Mouse (Mus musculus): Measurements from ENCODE around the gene Eda. TPM values are rescaled to one million over a fixed set of nuclear protein-coding genes. Genes with fewer than 3 reads are reported as not detected.
A peak's percentile ranks its signal among the peaks of the same experiment; 100 is the strongest.

The Eda gene
- polyA plus RNA-seq, 1 experiment from 2014 or later = 2.7 TPM

DNA sequence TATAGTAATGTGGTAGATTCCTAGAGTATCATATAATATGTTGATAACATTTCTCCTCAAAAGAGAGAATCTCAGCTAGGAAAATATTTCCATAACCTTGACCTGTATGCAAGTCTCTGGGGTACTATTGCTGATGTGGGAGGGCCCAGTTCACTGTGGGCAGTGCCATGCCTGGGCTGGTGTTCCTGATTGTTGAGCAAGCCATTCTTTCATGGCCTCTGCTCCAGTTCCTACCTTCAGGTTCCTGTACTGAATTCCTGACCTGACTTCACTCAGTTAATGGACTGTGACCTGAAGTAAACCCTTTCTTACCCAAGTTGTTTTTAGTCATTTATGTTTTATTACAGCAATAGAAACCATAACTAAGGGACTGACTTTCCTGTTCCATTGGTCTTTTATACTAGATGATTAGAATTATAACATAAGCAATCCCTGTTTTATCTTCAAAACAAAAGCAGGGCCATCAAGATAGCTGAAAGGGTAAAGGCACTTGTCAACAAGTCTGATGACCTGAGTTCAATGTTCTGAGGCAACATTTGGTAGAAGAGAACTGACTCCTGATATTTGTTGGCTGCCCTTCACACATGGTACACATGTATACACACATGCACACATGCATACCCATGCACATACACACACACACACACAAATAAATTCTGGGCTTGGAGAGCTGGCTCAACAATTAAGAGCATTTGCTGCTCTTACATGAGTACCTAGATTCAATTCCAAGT is 338.9 kb downstream of the Eda start:
- Histone ChIP-seq H3K9ac (no peak overlapping the region), H3K9me3 (no peaks in the 10 kb centered on the region), H3K4me2 (no peak overlapping the region), H3K27ac (replicated peaks) (no peak overlapping the region), H3K4me1 (replicated peaks) (no peaks in the 10 kb centered on the region), H3K4me3 (no peak overlapping the region), H3K36me3 (no peaks in the 10 kb centered on the region), H3K27me3 (no peaks in the 10 kb centered on the region)
- ATAC-seq (ENCODE audit: low FRiP score, low read depth) = no peak

DNA sequence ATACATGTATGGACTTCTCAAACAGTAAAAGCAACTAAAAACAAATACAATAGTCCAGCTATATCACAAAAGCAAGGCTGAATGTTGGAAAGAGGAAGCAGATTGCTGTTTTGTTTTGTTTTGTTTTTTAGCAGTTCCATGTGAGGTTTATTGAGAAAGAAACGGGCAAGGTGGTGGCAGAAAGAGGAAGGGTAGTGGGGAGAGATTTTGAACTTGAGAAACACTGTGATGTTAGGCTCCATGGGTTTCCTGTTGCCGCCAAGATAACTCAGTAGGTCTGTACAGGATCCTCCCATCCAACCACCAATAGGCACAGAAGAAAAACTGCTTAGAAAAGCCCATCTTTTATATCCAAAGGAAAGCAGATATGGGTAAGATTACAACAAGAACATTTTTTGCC is 365.3 kb downstream of the Eda start:
- Histone ChIP-seq H3K4me3 (no peak overlapping the region), H3K27ac (replicated peaks) (no peak overlapping the region), H3K27me3 (peaks cover 3% of the 10 kb centered on the region; the same call in 1 of the 2 replicates), H3K9ac (no peak overlapping the region), H3K36me3 (no peaks in the 10 kb centered on the region), H3K4me2 (no peak overlapping the region), H3K9me3 (no peaks in the 10 kb centered on the region), H3K4me1 (replicated peaks) (no peaks in the 10 kb centered on the region)
- 74% methylated on average over 2 of the region's 2 CpGs for WGBS
- no peak for ATAC-seq (ENCODE audit: low FRiP score, low read depth)

DNA sequence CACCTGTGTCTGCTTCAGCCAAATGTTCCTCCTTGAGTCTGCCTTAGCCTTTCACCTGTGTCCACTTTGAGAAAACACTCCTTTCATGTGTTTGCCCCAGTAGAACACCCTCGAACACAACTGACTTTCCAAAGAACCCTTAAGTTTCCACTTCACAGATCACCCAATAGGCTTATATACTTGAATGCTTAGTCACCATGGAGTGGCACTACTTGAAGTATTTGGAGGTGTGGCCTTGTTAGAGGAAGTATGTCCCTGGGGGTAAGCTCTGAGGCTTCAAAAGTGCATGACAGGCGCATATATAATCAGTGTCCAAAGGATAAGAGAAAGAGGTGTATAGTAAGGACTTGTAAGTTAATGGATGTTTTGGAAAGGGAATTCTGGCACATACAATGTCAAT is 369.0 kb downstream of the Eda start:
- Histone ChIP-seq H3K36me3 (no peaks in the 10 kb centered on the region), H3K4me1 (replicated peaks) (no peaks in the 10 kb centered on the region), H3K9me3 (no peaks in the 10 kb centered on the region), H3K4me2 (no peak overlapping the region), H3K9ac (no peak overlapping the region), H3K27ac (replicated peaks) (no peak overlapping the region), H3K4me3 (no peak overlapping the region), H3K27me3 (peaks cover 3% of the 10 kb centered on the region; the same call in 1 of the 2 replicates)
- WGBS = 90% methylated on average over 2 of the region's 2 CpGs
- no peak for ATAC-seq (ENCODE audit: low FRiP score, low read depth)

DNA sequence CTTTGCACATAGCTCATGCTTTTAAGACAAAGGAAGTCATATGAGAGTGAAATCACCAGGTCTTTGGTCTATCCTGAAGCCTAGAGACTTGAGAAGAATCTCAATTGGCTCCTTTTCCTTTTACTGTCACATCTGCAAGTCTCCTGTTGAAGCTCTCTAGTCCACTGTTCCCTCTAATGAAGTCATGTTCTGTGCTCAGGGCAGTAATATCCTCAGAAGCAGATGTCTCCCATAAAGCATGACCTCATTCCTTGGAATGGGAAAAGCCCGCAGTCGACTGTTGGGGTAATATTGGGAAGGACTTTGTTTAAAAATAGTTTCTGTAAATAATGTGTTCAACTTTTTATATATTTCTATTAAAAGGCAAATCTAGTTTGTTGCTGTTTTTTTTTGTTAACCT is 381.6 kb downstream of the Eda start:
- no peak for ATAC-seq (ENCODE audit: low FRiP score, low read depth)
- H3K9ac ChIP-seq = no peak overlapping the region
- H3K4me2 ChIP-seq = no peak overlapping the region
- H3K36me3 ChIP-seq = no peaks in the 10 kb centered on the region
- 0 out of 2 replicates have a peak, but pooled peaks cover 4% of the 10 kb centered on the region for H3K27me3 ChIP-seq
- H3K27ac ChIP-seq (replicated peaks) = no peak overlapping the region
- H3K4me3 ChIP-seq = no peak overlapping the region
- H3K4me1 ChIP-seq (replicated peaks) = no peaks in the 10 kb centered on the region
- H3K9me3 ChIP-seq = no peaks in the 10 kb centered on the region
- WGBS = 86% methylated on average over 2 of the region's 2 CpGs

DNA sequence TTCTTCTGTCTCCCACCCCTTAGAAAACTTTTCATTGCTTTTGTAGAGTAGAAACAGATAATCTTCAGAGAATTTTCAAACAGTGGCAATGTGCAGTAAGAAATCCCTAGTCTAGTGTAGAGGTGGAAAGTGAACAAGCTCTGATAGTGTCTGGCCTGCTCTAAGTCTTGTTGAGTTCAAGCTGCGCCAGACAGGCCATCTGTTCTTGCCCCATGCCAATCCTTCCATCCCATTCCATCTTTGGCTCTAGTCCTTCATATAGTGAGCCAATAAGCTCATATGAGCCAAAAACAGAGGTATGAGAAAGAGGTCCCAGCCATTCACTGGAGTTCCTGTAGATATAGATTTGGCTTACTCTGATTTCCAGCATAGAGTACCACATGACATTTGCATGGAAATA is 414.5 kb downstream of the Eda start:
- H3K36me3 ChIP-seq = no peaks in the 10 kb centered on the region
- no peak overlapping the region for H3K4me2 ChIP-seq
- no peak overlapping the region for H3K9ac ChIP-seq
- no peaks in the 10 kb centered on the region for H3K27me3 ChIP-seq
- no peaks in the 10 kb centered on the region for H3K9me3 ChIP-seq
- no peak overlapping the region for H3K4me3 ChIP-seq
- 86% methylated on average over 1 of the region's 1 CpGs for WGBS
- no peak for ATAC-seq (ENCODE audit: low FRiP score, low read depth)
- no peak overlapping the region for H3K27ac ChIP-seq (replicated peaks)
- no peaks in the 10 kb centered on the region for H3K4me1 ChIP-seq (replicated peaks)

DNA sequence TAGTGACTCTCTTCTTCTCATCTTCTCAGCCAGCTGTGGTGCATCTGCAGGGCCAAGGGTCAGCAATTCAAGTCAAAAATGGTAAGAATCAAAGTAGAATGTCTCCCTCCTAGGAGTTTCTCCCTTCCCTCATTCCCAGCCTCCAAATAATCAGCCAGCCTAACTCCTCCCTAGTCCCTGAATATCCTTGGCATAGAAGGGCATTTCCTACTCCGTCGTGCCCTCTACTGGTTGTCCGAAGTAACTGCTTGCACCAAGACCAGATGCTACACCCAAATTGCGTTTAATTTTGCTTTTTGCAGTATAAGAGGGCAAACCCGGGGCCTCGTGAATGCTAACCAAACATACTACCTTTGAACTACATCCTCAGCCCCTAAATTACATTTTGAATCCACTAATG is 416.9 kb downstream of the Eda start:
- no peak overlapping the region for H3K4me3 ChIP-seq
- 34% methylated on average over 6 of the region's 6 CpGs for WGBS
- no peak overlapping the region for H3K9ac ChIP-seq
- H3K4me1 ChIP-seq (replicated peaks) = no peaks in the 10 kb centered on the region
- H3K27me3 ChIP-seq = no peaks in the 10 kb centered on the region
- no peaks in the 10 kb centered on the region for H3K9me3 ChIP-seq
- no peak overlapping the region for H3K4me2 ChIP-seq
- no peak for ATAC-seq (ENCODE audit: low FRiP score, low read depth)
- H3K27ac ChIP-seq (replicated peaks) = no peak overlapping the region
- no peaks in the 10 kb centered on the region for H3K36me3 ChIP-seq

DNA sequence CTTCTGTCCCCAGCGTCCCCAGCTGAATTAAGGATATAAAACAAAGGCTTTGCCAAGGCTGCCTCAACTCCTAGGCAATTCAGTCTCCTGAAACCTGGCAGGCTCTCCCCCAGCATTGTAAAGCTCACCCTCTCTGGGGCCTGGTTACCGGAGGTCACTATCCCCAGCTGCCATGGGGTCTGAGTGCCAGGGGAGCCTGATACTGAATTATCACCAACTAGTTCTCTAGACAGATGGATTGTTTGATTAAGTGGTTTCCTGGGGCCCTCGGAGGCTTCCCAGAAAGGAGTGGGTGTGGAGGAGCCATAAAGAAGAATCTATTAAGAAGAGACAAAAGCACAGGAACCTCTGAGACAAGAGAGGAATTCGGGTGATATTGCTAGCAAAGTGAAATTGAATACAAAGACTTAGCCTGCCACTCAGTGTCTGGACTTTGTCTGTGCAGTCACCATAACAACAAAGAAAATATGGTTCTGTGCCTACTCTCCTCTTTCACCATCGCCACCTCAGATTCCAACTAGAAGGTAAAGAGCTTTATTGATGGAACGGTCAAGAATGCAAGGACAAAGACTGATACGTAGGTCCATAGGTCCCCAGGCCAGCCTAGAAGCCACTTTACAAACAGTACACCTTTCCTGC is 418.9 kb downstream of the Eda start:
- no peak overlapping the region for H3K4me3 ChIP-seq
- no peak overlapping the region for H3K4me2 ChIP-seq
- H3K36me3 ChIP-seq = no peaks in the 10 kb centered on the region
- no peaks in the 10 kb centered on the region for H3K9me3 ChIP-seq
- H3K4me1 ChIP-seq (replicated peaks) = no peaks in the 10 kb centered on the region
- WGBS = 52% methylated on average over 7 of the region's 7 CpGs
- H3K27me3 ChIP-seq = no peaks in the 10 kb centered on the region
- H3K27ac ChIP-seq (replicated peaks) = no peak overlapping the region
- peak; percentile 54; the same call in 1 of the 2 replicates for ATAC-seq (ENCODE audit: low FRiP score, low read depth)
- H3K9ac ChIP-seq = no peak overlapping the region

DNA sequence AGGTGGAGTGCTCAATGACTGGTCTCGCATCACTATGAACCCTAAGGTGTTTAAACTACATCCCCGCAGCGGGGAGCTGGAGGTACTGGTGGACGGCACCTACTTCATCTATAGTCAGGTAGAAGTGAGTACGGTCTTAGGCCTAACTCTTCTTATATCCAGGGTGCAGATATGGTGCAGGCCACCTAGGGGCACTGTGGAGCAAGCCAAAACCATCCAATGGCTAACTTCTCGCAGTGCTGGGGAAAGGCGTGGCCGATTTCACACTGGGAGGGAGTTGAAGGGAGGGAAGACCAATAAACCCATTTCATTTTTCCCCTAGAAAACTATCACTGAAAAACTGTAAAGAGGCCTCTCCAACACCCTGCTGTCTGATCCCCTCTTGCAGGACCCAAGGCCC is 419.6 kb downstream of the Eda start:
- Histone ChIP-seq H3K36me3 (no peaks in the 10 kb centered on the region), H3K27me3 (no peaks in the 10 kb centered on the region), H3K9ac (no peak overlapping the region), H3K4me2 (no peak overlapping the region), H3K4me1 (replicated peaks) (no peaks in the 10 kb centered on the region), H3K9me3 (no peaks in the 10 kb centered on the region), H3K27ac (replicated peaks) (no peak overlapping the region), H3K4me3 (no peak overlapping the region)
- 87% methylated on average over 8 of the region's 8 CpGs for WGBS
- no peak for ATAC-seq (ENCODE audit: low FRiP score, low read depth)

DNA sequence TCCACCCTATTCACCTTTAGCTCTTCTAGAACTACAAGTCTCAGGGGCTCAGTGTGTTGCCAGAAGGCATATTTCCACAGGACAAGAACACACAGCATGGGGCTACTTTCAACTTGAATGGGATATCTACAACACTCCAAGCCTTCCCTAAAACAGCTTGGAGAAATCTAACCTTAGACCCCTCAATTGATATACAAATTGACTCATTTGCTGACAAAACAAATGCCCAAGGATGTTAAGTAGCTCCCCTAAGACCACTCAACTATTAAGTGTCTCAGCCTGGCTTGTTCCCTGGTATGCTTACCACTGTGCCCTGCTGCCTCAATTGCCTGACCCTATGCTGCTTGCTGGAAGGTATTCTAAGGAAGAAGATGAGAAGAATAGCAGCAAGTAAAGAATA is 425.5 kb downstream of the Eda start:
- no peaks in the 10 kb centered on the region for H3K9me3 ChIP-seq
- ATAC-seq (ENCODE audit: low FRiP score, low read depth) = no peak
- H3K27me3 ChIP-seq = no peaks in the 10 kb centered on the region
- no peaks in the 10 kb centered on the region for H3K36me3 ChIP-seq
- no peak overlapping the region for H3K9ac ChIP-seq
- H3K27ac ChIP-seq (replicated peaks) = no peak overlapping the region
- no peaks in the 10 kb centered on the region for H3K4me1 ChIP-seq (replicated peaks)
- H3K4me2 ChIP-seq = no peak overlapping the region
- no peak overlapping the region for H3K4me3 ChIP-seq

DNA sequence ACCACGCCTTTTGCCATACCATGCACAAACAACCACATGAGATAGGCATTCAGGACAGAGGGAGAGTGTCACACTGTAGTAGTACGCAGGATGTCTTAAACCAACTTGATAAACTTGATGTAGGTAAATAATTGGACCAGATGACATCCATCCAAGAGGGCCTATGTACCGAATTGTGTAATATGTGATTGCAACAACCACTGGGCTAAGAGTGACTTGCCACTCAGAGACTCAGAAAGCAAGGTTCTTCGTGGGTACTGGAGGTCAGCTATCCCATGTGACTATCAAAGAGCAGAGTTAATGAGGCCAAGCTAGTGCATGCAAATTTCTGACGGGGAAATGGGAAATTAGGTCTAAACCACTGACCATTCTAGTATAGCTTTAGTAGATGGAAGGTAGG is 426.3 kb downstream of the Eda start:
- H3K27ac ChIP-seq (replicated peaks) = no peak overlapping the region
- no peaks in the 10 kb centered on the region for H3K9me3 ChIP-seq
- no peak overlapping the region for H3K9ac ChIP-seq
- no peak overlapping the region for H3K4me2 ChIP-seq
- H3K36me3 ChIP-seq = no peaks in the 10 kb centered on the region
- 88% methylated on average over 5 of the region's 5 CpGs for WGBS
- H3K4me3 ChIP-seq = no peak overlapping the region
- no peaks in the 10 kb centered on the region for H3K4me1 ChIP-seq (replicated peaks)
- no peaks in the 10 kb centered on the region for H3K27me3 ChIP-seq
- no peak for ATAC-seq (ENCODE audit: low FRiP score, low read depth)

DNA sequence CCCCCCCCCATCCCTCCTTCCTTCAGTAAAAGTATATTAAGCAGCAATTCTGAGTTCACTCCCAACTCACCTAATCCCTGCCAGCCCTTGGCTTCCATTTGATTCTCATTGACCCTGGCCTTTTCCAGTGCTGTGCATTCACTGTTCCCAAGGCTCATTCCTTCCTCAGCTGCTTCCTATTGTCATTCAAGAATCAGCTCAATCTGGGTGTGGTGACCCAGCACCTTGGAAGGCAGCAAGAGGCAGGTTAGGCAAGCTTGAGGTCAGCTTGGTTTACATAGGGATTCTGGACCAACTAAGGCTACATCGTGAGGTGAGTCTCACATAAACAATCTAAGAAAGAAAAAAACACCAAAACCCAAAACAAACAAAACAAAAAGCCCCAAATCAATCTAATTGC is 433.8 kb downstream of the Eda start:
- H3K4me1 ChIP-seq (replicated peaks) = no peaks in the 10 kb centered on the region
- WGBS = 93% methylated on average over 1 of the region's 1 CpGs
- ATAC-seq (ENCODE audit: low FRiP score, low read depth) = no peak
- no peak overlapping the region for H3K27ac ChIP-seq (replicated peaks)
- H3K4me2 ChIP-seq = no peak overlapping the region
- no peaks in the 10 kb centered on the region for H3K27me3 ChIP-seq
- H3K9ac ChIP-seq = no peak overlapping the region
- no peak overlapping the region for H3K4me3 ChIP-seq
- H3K36me3 ChIP-seq = no peaks in the 10 kb centered on the region
- H3K9me3 ChIP-seq = no peaks in the 10 kb centered on the region

DNA sequence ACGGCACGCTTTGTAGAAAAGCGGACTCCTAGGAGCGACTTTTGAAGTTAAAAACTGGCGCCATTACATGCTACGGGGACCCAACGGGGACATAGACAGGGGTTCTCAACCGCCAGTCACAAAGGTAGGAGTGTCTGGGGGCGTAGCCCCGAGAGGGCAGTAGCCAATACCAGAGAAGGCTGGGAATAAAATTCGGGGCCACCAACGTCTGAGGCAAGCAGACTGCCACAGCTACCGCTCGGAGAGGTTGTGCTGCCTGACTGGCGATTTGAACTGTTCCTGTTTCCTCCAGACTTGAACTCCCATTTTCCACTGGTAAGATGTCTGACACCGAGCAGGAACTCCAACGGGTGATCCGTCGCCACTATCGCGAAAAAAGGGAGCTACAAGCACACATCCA is 453.3 kb downstream of the Eda start, which contains the start of gene Otud6a:
Gene Otud6a (plus strand): TSS at position 321 of the 400 bp plus-strand sequence.
- Histone ChIP-seq H3K4me1 (replicated peaks) (no peaks in the 10 kb centered on the region), H3K4me3 (no peak within 1 kb of the TSS), H3K36me3 (no peaks in the 10 kb centered on the region), H3K4me2 (no peak within 1 kb of the TSS), H3K27ac (replicated peaks) (no peak within 1 kb of the TSS), H3K27me3 (0 out of 2 replicates have a peak, but pooled peaks cover 5% of the 10 kb centered on the region), H3K9me3 (no peaks in the 10 kb centered on the region), H3K9ac (no peak within 1 kb of the TSS)
- 92% methylated on average over 21 of the region's 21 CpGs for whole genome bisulfite sequencing
- no peak for ATAC-seq (ENCODE audit: low FRiP score, low read depth)

DNA sequence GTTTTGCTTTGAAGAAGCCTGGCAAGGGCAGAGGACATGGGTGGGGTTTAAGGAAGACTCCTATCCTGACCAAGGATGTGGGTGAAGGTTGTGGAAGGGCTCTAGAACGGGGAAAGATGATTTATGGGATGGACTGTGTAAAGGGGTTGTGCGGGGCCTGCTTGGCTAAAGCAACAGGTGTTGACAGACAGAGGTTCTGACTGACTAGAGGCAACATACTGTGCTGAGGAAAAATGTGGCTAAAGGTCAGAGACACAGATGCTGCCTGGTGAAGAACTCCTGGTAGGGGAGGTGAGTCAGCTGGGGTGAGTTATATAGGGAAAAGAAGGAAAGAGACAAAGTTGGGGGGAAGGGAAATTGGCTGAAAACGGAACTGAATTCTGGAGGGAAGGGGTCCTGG is 456.9 kb downstream of the Eda start:
- ATAC-seq (ENCODE audit: low FRiP score, low read depth) = no peak
- Histone ChIP-seq H3K27me3 (0 out of 2 replicates have a peak, but pooled peaks cover 7% of the 10 kb centered on the region), H3K36me3 (no peaks in the 10 kb centered on the region), H3K9me3 (no peaks in the 10 kb centered on the region), H3K4me2 (no peak overlapping the region), H3K27ac (replicated peaks) (no peak overlapping the region), H3K4me1 (replicated peaks) (no peaks in the 10 kb centered on the region), H3K9ac (no peak overlapping the region), H3K4me3 (no peak overlapping the region)
- 73% methylated on average over 3 of the region's 3 CpGs for WGBS
